Mouse (Mus musculus): ENCODE results near the gene Gm17622.

Gene Gm17622

DNA sequence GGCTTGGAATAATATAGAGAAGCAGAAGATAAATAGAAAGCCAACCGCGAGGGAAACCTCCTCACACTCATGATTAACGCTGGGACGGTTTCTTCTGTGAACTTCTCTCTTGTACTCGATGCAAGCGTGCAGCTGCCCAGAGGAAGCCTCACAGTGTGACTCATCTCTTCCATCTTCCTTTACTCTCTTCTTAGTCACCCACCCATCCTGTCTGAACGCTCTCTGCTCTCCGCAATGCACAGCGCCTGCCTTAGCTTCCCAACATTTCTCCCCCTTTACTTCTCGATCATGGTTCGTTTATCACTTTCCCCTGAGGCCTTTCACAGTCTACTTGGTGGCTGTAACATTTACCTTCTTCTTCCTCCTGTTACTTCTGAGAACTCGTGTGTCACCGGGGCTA lies 20.1 kb downstream of the Gm17622 start:
- no peak for DNase-seq (ENCODE audit: low spot score in 2 of 2)

DNA sequence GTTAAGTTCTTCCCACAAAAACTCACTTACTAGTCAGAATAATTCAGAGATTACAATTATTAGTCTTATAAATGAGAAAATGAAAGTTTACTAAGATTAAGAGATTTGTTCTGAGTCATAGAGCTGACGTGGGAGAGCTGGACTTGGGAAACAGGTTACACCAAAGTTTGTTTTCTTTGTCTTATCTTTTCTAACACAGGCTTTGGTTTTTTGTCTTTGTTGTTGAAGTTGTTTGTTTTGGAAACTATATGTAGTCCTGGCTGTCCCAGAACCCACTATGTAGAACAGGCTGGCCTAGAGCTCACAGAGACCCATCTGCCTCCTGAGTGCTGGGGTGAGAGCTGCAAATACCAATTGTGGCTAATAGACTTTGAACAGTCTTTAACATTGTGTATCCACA lies 20.7 kb downstream of the Gm17622 start:
- DNase-seq (ENCODE audit: low spot score in 2 of 2): no peak

DNA sequence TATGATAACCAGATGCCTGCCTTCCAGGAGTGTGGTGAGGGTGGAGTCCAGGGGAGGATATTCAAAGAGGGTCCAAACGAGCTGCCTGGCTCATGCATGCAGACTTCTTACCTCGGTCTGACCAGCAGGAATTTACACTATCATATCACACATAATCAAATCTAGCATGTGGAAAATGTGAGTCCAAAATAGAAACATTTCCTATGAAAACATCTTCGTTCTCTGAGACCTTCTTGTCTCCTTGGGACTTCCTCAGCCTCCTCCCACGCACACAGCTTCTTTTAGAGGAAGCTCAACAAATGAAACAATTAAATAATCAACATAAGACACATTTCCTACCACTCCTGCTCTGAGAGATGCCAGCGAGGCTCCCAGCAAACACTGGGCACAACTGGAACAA lies 21.4 kb downstream of the Gm17622 start:
- no peak for DNase-seq (ENCODE audit: low spot score in 2 of 2)

DNA sequence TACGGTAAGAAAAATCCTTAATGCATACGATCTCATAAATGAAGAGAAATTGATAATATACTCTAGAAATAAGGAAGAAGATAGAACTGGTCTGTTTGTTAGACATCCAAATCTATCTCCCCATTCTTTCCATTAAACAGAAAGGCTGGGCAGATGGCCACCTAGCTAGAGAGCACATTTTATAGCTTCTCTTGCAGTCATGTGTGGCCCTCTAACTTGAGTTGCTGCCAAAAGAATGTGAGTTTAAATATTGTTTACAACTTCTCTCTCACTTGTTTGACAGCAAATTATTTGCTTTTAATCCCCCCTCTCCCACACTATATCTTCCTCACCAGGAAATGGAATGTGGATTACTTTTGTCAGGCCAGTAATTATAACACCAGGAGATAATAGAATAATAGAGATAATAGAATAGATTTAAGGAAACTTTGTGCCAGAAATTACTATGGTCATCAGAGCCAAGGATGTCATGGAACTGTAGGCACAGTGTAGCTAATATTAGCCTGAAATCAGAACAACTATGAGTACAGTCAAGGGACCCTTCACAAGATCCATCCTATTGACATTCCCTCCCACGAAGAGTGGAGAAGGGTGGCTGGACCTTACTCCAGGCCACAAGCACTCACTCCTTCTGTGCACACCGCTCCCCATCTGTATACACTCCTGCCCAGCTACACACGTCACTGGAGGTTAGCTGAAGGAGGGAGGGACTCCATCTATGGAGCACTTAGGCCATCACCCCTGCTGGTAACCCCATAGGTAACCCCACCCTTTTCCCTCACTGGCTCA lies 23.8 kb downstream of the Gm17622 start:
- DNase-seq (ENCODE audit: low spot score in 2 of 2): no peak

DNA sequence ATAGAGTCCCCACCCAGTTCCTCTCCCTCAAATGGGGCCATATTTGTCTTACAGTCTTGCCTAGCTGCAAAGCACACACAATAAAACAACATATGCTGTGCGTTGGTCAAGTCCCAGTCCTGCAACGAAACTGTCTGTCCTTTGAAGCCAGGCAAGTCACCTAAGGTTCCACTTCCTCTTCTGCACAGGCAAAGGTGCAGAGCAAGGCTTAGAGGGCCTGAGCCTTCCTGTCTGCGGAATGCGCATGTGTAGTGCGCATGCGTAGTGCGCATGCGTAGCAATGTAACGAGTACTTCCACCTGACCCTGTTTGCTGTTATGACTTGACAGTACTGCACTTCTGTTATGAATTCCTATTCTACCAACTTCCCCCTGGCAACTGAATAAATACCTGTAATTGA lies 25.7 kb downstream of the Gm17622 start:
- no peak for DNase-seq (ENCODE audit: low spot score in 2 of 2)

DNA sequence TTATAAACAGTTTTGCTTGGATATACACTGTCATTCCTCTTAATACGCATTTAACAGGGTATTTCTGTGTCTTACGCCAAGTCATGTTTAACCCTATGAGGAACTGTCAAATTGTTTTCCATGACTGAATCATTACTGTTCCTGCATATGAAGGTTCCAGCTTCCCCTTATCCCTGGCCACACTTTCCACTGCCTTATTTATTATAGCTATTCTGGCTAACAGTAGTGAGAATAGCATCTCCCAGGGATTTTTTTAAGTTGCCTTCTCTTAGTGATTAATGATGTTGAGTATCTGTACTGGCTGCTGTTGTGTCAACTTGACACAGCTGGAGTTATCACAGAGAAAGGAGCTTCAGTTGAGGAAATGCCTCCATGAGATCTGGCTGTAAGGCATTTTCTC lies 26.8 kb downstream of the Gm17622 start:
- DNase-seq (ENCODE audit: low spot score in 2 of 2): no peak

DNA sequence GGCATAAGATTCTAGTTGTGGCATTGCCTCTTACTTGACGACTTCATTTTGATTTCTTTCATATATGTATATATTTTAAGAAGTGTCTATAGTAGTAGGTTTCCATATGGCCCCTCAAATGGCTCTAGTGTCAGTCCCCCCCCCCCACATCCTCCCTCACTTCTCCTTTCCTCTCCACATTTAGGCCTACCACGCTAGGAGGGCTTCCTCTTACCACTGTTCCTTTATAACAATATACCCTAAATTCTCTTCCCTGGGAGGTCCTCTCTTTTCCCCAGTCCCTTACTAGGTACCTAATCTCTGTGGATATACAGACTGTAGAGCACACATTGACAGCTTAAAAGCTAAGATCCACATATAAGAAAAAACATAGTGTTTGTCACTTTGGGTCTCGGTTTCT lies 30.8 kb downstream of the Gm17622 start:
- DNase-seq (ENCODE audit: low spot score in 2 of 2): no peak

DNA sequence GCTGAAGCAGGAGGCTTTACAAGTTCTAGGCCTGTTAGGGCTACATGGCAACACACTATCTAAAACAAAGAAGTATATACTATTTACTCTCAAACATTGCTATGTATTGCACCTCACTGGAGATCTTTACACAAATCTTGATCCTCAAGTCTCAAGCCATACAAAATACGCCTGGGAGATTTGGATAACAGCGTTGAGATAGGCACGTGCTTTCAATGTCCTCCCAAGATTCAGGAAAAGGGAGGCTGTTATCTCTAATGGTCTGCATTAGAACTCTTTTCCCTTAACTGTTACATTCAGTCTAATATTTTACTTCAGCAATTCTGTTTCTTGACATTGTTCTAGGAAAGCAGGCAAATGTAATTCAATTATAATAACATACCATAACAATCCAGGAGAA lies 36.5 kb downstream of the Gm17622 start:
- DNase-seq (ENCODE audit: low spot score in 2 of 2): no peak

DNA sequence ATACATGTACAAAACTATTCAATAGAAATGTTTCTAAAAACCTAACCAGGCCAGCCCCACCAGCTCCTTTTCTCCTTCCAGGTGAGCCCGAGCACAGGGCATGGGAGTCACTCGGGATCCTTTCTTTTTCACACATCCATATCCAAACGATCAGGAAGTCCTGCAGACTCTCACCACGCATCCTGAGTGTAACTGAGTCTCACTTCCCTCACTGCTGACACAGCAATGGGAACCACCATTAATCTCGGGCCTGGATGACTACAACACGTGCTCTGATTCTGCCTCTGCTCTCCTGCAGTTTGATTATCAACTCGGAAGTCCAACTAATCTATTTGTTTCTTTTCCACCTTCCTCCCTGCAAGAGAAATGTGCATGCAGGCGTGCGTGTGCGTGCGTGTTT lies 37.3 kb downstream of the Gm17622 start:
- DNase-seq (ENCODE audit: low spot score in 2 of 2): no peak

DNA sequence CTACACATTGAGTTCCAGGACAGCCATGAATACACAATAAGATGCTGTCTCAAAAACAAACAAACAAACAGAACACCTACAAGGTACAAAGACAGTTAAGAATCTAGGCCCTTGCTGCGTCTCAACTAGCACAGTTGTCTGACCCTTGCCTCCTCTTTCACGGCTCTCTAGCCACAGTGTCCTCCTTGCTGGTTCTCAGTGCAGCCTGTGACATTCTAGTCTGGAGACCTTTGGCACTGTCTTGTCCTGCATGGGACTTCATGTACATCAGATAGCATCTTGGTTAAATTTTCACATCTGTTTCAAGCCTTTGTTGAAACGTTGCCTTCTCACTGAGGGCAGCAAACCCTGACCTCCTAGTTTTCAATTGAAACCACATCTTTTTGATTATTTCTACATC lies 38.2 kb downstream of the Gm17622 start:
- no peak for DNase-seq (ENCODE audit: low spot score in 2 of 2)

DNA sequence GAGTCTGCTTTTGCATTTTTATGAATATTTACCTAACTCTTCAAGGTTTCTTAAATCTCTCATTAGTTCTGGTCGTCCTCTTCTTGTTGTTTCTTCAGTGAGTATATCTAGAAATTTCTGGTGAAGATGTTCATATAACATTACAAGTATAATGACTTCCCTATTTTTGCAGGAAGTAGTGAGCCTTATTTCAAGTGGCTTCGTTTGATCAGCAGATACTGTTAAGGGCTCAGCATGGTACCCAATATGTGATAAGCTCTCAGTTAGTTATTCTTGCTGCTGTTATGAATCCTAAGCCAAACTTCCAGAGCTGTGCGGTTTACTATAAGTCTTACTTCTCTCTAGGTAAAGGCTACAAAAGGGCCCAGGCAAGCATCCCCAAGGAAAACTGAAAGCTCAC lies 39.0 kb downstream of the Gm17622 start:
- no peak for DNase-seq (ENCODE audit: low spot score in 2 of 2)

DNA sequence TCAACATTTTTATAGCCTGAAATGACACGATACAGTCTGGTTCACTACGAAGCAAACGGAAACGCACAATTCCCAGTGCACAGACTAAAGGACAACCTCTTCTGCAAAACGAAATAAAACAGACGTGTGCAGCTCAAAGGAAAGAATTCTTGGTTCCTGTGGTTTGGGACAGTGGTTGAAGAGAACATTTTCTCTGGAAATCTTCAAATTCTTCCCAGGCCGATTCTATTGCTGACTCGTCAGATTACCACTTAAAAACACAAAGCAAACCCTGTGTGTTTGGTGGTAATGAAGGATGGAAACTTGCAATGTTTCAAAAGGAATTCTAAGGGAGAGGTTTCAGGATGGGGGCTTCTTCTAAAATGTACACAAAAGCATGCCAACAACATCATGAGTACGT lies 39.5 kb downstream of the Gm17622 start:
- no peak for DNase-seq (ENCODE audit: low spot score in 2 of 2)

DNA sequence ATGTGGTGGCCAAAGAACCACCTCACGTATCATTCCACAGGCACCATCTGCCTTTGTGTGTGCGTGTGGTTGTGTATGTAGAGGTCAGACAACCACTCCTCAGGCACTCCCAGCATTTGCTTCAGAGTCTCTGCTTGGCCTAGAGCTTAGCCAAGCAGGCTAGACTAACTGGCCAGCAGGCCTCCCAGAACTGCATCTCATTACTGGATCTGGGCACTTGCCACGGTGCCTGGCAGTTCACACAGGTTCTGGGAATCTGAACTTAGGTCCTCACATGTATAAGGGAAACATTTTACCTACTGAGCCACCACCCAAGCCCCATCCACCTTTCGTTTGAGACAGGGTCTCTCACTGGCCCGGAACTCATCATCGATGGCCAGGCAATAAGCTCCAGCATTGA lies 41.6 kb downstream of the Gm17622 start:
- DNase-seq (ENCODE audit: low spot score in 2 of 2): no peak

DNA sequence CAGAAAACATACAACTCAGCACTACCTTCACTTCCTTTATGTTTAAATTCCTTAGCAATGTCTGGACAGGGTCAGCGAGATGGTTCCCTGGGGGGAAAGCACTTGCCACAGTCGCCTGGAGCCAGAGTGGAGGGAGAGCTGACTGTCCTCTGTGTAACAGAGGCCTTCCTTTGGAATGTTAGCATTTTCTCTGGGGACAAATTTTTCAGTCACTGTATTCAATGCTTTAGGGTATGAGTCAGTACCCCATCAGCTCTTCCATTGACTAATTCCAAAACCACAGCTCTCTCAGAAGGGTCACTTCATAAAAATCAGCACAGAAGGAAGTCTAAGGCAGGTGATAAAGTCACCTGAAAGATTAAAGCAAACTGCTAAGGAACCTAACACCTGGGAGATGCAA lies 43.2 kb downstream of the Gm17622 start:
- no peak for DNase-seq (ENCODE audit: low spot score in 2 of 2)

DNA sequence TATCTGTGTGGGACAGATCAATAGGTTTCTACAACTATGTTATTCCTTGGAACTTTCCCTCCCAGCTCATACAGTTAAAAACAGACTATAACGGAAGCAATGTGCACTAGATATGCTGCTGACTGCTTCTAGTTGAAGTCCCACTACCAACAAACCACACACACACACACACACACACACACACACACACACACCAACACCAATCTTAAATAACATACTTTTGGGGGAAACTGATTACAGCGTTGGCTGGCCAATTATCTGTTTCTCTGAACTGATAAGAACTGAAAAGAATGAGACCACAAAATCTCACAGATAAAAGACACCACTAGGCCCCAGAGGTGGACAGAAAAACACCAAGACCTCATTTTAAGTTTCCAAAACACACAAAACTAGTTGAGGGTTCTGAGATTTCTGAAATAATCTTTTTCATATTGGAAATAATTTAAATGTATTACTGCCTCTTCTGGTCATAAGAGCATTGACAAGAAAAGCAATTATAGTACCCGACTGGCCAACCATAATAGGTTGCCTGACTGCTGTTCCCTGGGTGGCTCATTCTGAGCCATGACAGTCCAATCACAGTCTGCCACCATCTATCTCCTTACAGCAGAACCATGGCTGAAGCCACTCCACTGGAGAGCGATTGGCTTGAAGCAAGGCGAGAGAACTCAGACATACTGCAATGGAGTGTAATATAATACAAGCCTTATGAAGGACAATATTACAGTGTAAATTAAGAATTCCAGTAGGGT lies 46.5 kb downstream of the Gm17622 start:
- no peak for DNase-seq (ENCODE audit: low spot score in 2 of 2)

DNA sequence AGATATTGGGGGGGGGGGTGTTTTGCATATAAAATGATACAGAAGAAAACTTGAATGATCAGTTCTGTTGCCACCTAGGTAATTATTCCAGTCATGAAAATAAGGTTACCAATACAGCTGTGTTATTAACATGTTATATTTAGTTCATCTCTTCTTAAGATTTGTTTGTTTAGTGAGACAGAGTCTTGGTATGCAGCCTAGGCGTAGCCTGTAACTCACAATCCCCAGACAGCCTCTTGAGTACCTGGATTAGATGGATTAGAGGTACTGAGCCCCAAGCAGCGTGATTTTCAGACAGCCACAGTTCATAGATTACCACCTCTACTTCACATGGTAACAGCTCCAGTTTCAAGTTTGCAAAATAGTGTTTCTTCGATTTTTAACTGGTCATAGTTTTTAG lies 47.6 kb downstream of the Gm17622 start:
- no peak for DNase-seq (ENCODE audit: low spot score in 2 of 2)

All from frontal cortex, postnatal 10 days (tissue).